Mouse (Mus musculus) c-Kit-positive CD71-negative TER-119-negative erythroid progenitor cells, embryonic 14.5 days (primary cell): Measurements from ENCODE around the gene Camta1.

ENCODE experiments used
- DNase-seq: peaks from one replicate; pipeline ENCODE4 v3.0.0-alpha.2; 2013; ENCODE audit warnings: low read depth

Camta1 gene

GRCm38 (mm10) chr4:151114574-151114973, 747.1 kb downstream of the Camta1 start:
- no peak for DNase-seq

GRCm38 (mm10) chr4:151111226-151111625, 750.5 kb downstream of the Camta1 start:
- DNase-seq = no peak

- no peak for DNase-seq
Observed at GRCm38 (mm10) chr4:151108834-151109241, 752.8 kb downstream of the Camta1 start.

GRCm38 (mm10) chr4:151108028-151108771, 753.5 kb downstream of the Camta1 start:
- peak; percentile 35 for DNase-seq

- DNase-seq = no peak
Observed at GRCm38 (mm10) chr4:151107131-151108001, 754.3 kb downstream of the Camta1 start.

GRCm38 (mm10) chr4:151106468-151106867, 755.2 kb downstream of the Camta1 start:
- DNase-seq = no peak

GRCm38 (mm10) chr4:151105886-151106285, 755.8 kb downstream of the Camta1 start:
- DNase-seq = no peak

GRCm38 (mm10) chr4:151104147-151104546, 757.5 kb downstream of the Camta1 start:
- DNase-seq = no peak

- no peak for DNase-seq
Observed at GRCm38 (mm10) chr4:151103646-151104045, 758.0 kb downstream of the Camta1 start.

- DNase-seq = no peak
Observed at GRCm38 (mm10) chr4:151097104-151097438, 764.6 kb downstream of the Camta1 start.

GRCm38 (mm10) chr4:151096334-151097103, 765.2 kb downstream of the Camta1 start:
- DNase-seq = no peak

- no peak for DNase-seq
Observed at GRCm38 (mm10) chr4:151095207-151095606, 766.5 kb downstream of the Camta1 start.

- no peak for DNase-seq
Observed at GRCm38 (mm10) chr4:151089270-151089669, 772.4 kb downstream of the Camta1 start, which contains the start of gene Gm13090. Gene Gm13090 (plus strand): TSS chr4:151089570.

GRCm38 (mm10) chr4:151088819-151089218, 772.9 kb downstream of the Camta1 start:
- no peak for DNase-seq

- no peak for DNase-seq
Observed at GRCm38 (mm10) chr4:151087358-151087757, 774.3 kb downstream of the Camta1 start.

- no peak for DNase-seq
Observed at GRCm38 (mm10) chr4:151083027-151083426, 778.6 kb downstream of the Camta1 start.

- no peak for DNase-seq
Observed at GRCm38 (mm10) chr4:151081977-151082376, 779.7 kb downstream of the Camta1 start.

GRCm38 (mm10) chr4:151081355-151081754, 780.3 kb downstream of the Camta1 start:
- DNase-seq = no peak

GRCm38 (mm10) chr4:151074817-151075216, 786.9 kb downstream of the Camta1 start:
- no peak for DNase-seq

GRCm38 (mm10) chr4:151073108-151073744, 788.5 kb downstream of the Camta1 start:
- DNase-seq = peak; percentile 49

GRCm38 (mm10) chr4:151070962-151071361, 790.7 kb downstream of the Camta1 start:
- no peak for DNase-seq

- DNase-seq = no peak
Observed at GRCm38 (mm10) chr4:151068751-151069150, 792.9 kb downstream of the Camta1 start.
